Mouse (Mus musculus) gastrocnemius, adult 2 months (tissue): ENCODE data around the gene Pgap3. TPM values are rescaled to one million over a fixed set of nuclear protein-coding genes. Genes with fewer than 3 reads are reported as not detected.

ENCODE experiments used
- DNase-seq: peaks from one replicate; pipeline ENCODE4 v3.0.0; 2022
- H3K27ac ChIP-seq: fragments of 200-600 bp; 2 replicates; pipeline ENCODE4 v1.8.1; 2022; ENCODE audit warnings: mild to moderate bottlenecking
- H3K4me3 ChIP-seq: fragments of 200-600 bp; 2 replicates; pipeline ENCODE4 v1.8.1; 2022; ENCODE audit warnings: mild to moderate bottlenecking, moderate library complexity
- CTCF ChIP-seq: fragments of 200-600 bp; IDR thresholded peaks from 2 replicates; pipeline ENCODE4 v1.8.1; 2022; ENCODE audit warnings: antibody characterized with exemption, mild to moderate bottlenecking, moderate library complexity
- intact Hi-C: fragments of 180-260 bp; cut with DNase I; formaldehyde crosslinking; loops from one replicate; pipeline ENCODE4 v1.15.1; 2025
- total RNA-seq, 2 experiments: library from RNA; stranded (reverse); gene quantifications; 2 replicates each; pipeline ENCODE4 v1.2.3; 2021

Gene Pgap3
- total RNA-seq, 2 experiments from 2014 or later, result 2.2 to 3.0 TPM

DNA sequence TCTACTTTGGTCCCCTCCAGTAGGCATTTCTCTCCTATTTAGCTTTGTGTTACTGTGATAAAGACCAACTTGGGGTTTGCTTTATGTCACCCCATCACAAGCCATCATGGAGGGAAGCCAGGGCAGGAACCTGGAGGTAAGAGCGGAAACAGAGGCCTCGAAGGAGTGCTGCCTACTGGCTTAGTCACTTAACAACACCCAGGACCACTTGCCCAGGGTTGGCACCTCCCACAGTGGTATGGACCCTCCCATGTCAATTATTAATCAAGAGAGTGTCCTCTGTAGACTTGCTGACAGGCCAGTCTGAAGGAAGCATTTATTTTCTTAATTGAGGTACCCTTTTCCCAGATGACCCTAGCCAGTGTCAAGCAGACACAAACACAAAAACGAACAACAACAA, 526 bp upstream of the Pgap3 start:
- no peak for DNase-seq
- TF ChIP-seq CTCF, result no peak
- H3K27ac ChIP-seq, result peak overlapping the region; percentile 99
- intact Hi-C loops, result loop anchor here (2.0 kb wide), 1 partner anchor 38 kb away; the partner anchor contains the start of gene Mien1
- peak overlapping the region; percentile 89 for H3K4me3 ChIP-seq

DNA sequence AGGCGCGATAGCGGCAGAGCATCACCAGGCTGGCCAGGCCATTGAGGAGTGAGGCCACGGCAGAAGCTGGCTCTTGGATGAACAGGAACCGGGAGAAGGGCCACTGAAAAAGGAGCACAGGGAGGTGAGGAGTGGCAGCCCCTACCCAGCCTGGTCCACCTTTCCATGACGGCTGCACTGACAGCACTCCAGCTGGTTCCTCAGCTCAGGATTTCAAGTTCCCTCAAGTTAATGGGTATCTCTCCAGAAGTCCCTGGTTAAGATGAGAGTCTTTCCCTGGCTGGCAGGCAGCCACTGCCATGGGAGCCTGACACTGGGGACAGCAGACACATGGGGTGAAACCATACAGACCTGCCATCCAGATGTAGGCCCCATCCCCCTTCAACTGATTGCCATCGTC, 2.3 kb downstream of the Pgap3 start:
- Histone ChIP-seq H3K27ac (no peak overlapping the region), H3K4me3 (no peak overlapping the region)
- no peak for DNase-seq
- intact Hi-C loops, result loop anchor here (2.0 kb wide), 1 partner anchor 39 kb away; the partner anchor contains the start of gene Stard3
- TF ChIP-seq CTCF, result no peak

DNA sequence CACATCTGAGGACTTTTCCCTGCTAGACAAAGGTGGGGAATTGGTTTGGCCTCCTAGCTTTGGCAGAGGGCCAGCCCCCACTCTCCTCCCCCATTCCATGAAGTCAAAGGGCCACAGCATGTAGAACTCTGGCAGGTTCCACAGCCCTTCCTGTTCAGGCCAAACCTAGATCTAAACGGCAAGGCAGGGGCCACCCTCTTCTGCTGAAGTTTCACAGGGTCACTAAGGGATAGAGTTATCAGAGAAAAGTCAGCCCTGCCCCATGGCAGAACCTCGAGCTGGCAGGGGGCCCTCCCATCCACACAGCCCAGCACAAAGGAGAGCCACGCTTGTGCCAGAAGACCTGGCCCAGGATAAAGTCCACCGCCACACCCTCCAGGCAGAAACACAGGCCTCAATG, 5.2 kb downstream of the Pgap3 start:
- Histone ChIP-seq H3K4me3 (no peak overlapping the region), H3K27ac (peak overlapping the region; percentile 89)
- TF ChIP-seq CTCF, result no peak
- intact Hi-C loops, result no loop called here
- no peak for DNase-seq

DNA sequence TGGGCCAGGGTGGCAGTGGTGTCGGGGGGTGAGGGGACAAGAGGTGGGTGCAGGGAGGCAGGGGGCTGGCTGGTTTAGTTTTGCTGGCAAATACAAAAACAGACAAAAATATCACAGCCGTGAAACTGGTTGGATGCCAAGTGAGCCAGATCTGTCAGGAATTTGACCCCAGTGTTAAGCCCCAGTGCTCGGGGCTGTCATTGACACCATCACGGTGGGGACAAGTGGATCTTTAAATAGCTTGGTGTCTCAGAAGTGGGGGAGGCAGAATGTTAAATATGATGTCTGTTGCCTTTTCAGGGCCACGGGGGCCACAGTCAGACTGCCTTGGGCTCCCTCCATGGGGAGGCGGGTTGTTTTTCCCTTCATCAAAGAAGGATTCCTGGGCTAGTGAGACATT, 6.0 kb downstream of the Pgap3 start:
- intact Hi-C loops, result no loop called here
- DNase-seq, result peak; percentile 71
- TF ChIP-seq CTCF, result no peak
- H3K4me3 ChIP-seq, result no peak overlapping the region
- H3K27ac ChIP-seq, result peak overlapping the region; percentile 89

DNA sequence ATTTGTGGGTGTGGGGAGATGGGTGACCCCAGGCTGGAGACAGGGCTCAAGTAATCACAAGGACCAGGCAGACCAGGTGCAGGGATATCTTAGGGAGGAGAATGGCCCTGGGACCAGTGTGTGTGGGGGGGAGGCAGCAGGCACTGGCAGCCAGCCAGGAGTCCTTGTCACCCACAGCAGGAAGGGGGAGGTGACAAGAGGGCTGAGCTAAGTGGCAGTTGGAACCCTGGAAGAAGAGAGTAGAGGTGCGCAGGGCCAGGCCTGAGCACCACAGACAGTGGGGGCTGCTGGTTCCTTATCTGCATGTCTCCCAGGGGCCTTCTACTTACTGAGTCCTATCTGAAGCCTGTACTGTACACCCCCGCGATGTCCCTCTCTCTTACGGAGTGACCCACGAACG, 7.0 kb downstream of the Pgap3 start:
- Histone ChIP-seq H3K4me3 (no peak overlapping the region), H3K27ac (peak overlapping the region; percentile 89)
- intact Hi-C loops, result no loop called here
- TF ChIP-seq CTCF, result no peak
- DNase-seq, result no peak

DNA sequence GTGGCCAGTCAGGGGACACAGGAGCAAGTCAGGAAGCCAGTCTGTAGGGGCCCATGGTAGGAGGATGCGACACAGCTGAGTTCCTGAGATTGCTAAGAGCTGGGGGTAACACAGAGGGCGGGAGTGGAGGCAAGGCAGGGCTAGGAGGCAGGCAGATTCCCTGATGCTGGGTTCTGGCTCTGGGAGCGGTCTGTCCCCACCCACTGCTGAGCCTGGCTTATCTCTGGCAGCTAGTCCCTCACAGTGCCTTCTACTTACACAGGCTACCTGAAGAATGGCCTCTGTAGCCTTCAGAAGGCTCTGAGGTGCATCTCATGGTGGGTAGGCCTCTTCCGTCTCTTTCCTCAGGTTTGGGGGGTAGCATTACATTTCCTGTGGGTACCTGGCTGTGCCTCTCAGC, 7.6 kb downstream of the Pgap3 start:
- no peak for DNase-seq
- H3K4me3 ChIP-seq, result no peak overlapping the region
- TF ChIP-seq CTCF, result no peak
- intact Hi-C loops, result no loop called here
- peak overlapping the region; percentile 89; the same call in 1 of the 2 replicates for H3K27ac ChIP-seq

DNA sequence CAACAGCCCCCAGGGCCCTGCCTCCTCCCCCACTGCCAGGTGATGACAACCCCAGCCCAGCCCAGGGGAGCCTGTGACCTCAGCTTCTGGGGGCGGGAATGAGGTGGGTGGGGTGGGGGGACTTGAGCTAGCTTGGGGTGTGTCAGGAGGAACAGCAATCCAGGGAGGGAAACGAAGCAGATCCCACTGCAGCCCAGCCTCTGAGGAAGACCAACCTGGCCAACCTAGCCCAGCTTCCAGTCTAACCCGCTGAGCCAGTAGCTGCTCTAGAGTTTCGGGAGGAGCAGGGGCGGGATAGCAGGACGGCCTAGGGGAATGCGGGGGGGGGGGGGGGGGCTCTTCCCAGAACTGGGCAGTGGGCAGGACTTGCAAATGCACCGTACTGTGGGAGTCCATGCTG, 8.3 kb downstream of the Pgap3 start:
- DNase-seq, result no peak
- intact Hi-C loops, result no loop called here
- Histone ChIP-seq H3K4me3 (no peak overlapping the region), H3K27ac (no peak overlapping the region)
- no peak for TF ChIP-seq CTCF

DNA sequence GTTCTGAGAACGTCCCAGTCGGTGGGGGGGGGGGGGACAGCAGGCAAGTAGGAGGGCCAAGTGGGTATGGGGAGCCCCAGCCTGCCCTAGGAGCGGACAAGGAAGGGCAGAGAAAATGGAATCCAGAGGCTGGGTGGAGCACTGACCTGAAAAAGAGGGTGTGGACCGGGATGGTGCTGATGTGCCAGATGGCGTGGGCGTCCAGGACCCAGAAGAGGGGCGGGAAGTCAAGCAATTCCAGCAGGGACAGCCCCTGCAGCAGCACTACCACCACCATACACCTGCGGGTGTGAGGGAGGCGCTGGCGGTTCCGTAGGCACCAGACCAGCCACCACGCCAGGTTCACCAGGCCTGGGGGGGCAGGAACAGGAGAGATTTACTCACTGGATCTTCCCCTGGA, 10.1 kb downstream of the Pgap3 start:
- TF ChIP-seq CTCF, result no peak
- DNase-seq, result no peak
- intact Hi-C loops, result loop anchor here (2.0 kb wide), 1 partner anchor 47 kb away; no protein-coding TSS in a partner anchor
- Histone ChIP-seq H3K27ac (no peak overlapping the region), H3K4me3 (no peak overlapping the region)

DNA sequence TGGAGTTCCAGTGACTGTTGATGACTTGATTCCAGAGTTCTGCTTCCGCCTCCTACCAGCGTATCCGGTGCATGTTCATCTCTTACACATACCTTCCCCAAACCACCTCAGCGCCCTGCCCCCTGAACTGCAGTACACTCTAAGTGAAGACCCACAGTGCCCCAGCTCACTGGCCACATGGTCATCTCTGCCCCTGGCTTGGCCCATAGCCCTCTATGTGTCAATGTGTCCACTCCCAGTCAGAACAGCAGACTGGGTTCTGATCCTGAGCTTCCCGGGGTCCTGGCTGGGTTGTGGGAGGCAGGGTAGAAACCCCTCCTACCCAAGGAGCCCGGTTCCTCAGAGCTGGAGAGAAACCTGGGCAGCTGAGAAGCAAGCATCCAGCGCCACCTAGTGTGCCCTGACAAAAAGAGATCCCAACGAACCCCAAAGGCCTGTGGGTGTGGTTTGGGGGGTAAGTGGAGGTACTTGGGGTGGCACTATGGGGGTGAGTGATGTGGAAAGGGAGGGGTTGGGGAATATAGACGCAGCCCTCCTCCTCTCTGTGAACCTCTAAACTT, 11.0 kb downstream of the Pgap3 start:
- DNase-seq, result peak; percentile 78
- Histone ChIP-seq H3K27ac (peak overlapping the region; percentile 63; the same call in 1 of the 2 replicates), H3K4me3 (no peak overlapping the region)
- TF ChIP-seq CTCF, result peak; percentile 79
- intact Hi-C loops, result no loop called here

DNA sequence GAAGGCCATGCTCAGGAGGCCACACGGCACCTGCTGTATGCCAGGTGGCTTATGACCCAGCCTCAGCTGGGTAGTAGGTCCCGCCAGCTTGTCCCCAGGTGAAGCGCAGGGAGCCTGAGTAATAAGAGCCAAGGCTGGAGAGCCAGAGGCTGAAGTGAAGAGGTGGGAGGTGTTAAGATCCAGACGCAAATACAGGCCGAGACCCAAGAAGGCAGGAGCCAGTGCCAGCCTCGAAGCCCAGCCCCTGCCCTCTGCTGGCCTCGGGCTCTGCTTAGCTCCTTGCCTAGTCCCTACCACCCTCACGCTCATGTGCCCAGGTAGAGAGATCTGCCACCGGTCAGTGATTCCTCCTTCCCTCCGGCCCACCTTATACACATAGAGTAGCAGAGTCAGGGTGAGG, 12.0 kb downstream of the Pgap3 start:
- intact Hi-C loops, result no loop called here
- H3K27ac ChIP-seq, result peak overlapping the region; percentile 63
- no peak for TF ChIP-seq CTCF
- H3K4me3 ChIP-seq, result no peak overlapping the region
- DNase-seq, result no peak

DNA sequence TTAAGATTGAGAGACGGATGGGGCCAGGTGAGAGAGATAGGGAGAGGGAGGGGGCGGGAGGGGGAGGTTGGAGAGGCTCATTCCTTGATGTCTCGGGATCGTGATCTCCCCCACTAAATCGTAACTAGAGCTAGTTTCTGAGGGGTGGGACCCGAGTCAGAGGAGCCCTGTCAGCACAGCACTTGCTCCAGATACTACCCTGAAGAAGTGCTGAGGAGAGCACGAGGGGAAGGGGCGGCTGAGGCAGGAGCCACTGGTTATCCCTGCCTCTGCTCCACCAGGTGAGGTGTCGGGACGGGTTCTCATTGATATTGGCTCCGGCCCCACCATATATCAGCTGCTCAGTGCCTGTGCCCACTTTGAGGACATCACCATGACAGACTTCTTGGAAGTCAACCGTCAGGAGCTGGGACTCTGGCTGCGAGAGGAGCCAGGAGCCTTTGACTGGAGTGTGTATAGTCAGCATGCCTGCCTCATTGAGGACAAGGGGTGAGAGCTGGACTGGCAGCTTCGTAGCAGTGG, 13.2 kb downstream of the Pgap3 start:
- TF ChIP-seq CTCF, result no peak
- DNase-seq, result peak; percentile 57
- Histone ChIP-seq H3K27ac (peak overlapping the region; percentile 98; the same call in 1 of the 2 replicates), H3K4me3 (no peak overlapping the region)
- intact Hi-C loops, result no loop called here

DNA sequence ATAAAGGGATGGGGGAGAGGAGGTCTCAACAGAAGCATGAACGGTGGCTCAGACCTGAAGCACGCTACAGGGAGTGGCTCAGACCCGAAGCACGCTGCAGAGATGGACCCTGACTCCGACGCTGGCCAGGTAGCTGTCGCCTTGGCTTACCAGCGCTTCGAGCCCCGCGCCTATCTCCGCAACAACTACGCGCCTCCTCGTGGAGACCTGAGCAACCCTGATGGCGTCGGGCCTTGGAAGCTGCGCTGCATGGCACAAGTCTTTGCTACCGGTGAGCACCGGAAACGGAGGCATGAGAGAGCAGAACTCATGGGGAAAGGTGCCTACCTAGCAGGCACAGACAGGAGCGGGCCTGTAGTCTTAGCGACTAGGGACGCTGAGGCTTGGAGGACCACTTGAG, 13.7 kb downstream of the Pgap3 start:
- intact Hi-C loops, result no loop called here
- TF ChIP-seq CTCF, result no peak
- H3K27ac ChIP-seq, result peak overlapping the region; percentile 98
- no peak overlapping the region for H3K4me3 ChIP-seq
- DNase-seq, result peak; percentile 62

DNA sequence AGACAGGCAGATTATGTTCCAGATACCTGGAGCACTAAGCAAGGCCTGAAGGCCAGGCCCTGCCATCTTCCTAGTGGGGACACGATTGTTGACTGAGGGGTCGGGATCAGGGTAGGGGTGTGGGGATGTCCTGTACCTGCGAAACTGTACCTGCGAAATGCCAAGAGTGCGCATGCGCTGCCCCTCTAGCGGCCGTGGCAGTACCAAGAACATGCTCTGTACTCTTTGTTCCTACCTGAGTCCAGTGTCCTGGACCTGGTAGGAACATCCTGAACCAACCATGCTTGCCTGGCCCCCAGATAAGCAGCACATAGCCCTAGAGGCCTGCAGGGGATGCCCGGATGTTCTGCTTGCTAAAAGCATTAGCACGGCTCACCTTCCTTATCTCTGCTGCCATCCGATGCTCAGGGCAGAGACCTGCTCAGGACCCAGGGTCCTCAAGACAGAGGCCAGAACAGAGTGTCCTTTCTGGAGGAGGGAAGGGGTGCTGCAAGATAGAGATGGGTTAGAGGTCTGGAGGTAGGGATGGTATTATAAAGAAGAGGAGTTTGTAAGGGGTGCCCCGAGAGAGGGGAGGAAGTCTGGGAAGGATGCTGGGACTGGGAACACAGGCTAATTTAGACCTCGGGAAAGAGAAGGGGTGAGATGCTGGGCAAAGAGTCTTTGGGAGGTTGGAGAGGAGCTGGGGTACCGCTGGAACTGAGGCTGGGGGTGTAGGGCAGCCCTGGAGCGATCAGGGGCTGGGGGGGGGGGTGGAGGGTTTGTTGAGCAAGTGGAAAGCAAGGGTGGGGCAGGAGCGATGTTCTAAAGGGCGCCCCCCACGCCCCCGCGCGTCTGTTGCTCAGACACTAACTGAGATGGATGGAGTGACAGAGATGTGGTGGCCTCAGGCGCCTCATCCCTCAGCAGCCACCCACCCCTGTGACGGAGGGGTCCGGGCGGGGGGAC, 14.4 kb downstream of the Pgap3 start, which contains the start of gene Pnmt:
Gene Pnmt (plus strand): TSS at position 813 of the 948 bp plus-strand sequence.
- peak; percentile 73 for DNase-seq
- intact Hi-C loops, result no loop called here
- peak within 1 kb of the TSS; percentile 98 for H3K27ac ChIP-seq
- peak within 1 kb of the TSS; percentile 88 for H3K4me3 ChIP-seq
- no peak for TF ChIP-seq CTCF
